Mouse (Mus musculus) embryonic fibroblast, embryonic 13.5 days (primary cell): ENCODE measurements around the gene Itsn1. TPM values are rescaled to one million over a fixed set of nuclear protein-coding genes. Genes with fewer than 3 reads are reported as not detected.
A peak's percentile ranks its signal among the peaks of the same experiment; 100 is the strongest.

Source experiments
- H3K27ac ChIP-seq: 2 replicates; pipeline ENCODE4 v1.5.1; 2012; ENCODE audit warnings: low read length, control low read depth, inconsistent platforms; ENCODE audit not compliant: insufficient read depth
- H3K4me1 ChIP-seq: 2 replicates; pipeline ENCODE4 v1.6.1; 2011; ENCODE audit warnings: low read length; ENCODE audit not compliant: control insufficient read depth, insufficient read depth
- H3K4me3 ChIP-seq: 2 replicates; pipeline ENCODE4 v1.5.1; 2011; ENCODE audit warnings: mild to moderate bottlenecking, control low read depth, low read length; ENCODE audit not compliant: insufficient read depth
- CTCF ChIP-seq: IDR thresholded peaks from 2 replicates; pipeline ENCODE4 v1.5.1; 2011; ENCODE audit warnings: mild to moderate bottlenecking, control low read depth, low read length, moderate library complexity, borderline replicate concordance; ENCODE audit not compliant: insufficient read depth
- POLR2A ChIP-seq: IDR thresholded peaks from 2 replicates; pipeline ENCODE4 v1.6.1; 2011; ENCODE audit warnings: low read depth, mild to moderate bottlenecking, control low read depth, low read length, moderate library complexity
- polyA plus RNA-seq: library from polyadenylated mRNA; stranded (reverse); fragments of >200 nt; gene quantifications from 2 replicates; pipeline ENCODE4 v1.2.4, GENCODE M21; 2011; ENCODE audit warnings: low read depth; ENCODE audit not compliant: missing spikeins, insufficient read length

Itsn1 gene
- polyA plus RNA-seq, 1 experiment, result 136 TPM

GRCm38 (mm10) chr16:91875567-91876344, 146.7 kb downstream of the Itsn1 start:
- Histone ChIP-seq H3K4me3 (no peak overlapping the region), H3K27ac (no peak overlapping the region), H3K4me1 (no peaks in the 10 kb centered on the region)
- no peak for TF ChIP-seq POLR2A
- TF ChIP-seq CTCF, result no peak

- Histone ChIP-seq H3K4me1 (no peaks in the 10 kb centered on the region), H3K4me3 (no peak overlapping the region), H3K27ac (no peak overlapping the region)
- TF ChIP-seq CTCF (no peak), POLR2A (no peak)
These were observed 147.4 kb downstream of the Itsn1 start for GRCm38 (mm10) chr16:91876457-91876856.

DNA sequence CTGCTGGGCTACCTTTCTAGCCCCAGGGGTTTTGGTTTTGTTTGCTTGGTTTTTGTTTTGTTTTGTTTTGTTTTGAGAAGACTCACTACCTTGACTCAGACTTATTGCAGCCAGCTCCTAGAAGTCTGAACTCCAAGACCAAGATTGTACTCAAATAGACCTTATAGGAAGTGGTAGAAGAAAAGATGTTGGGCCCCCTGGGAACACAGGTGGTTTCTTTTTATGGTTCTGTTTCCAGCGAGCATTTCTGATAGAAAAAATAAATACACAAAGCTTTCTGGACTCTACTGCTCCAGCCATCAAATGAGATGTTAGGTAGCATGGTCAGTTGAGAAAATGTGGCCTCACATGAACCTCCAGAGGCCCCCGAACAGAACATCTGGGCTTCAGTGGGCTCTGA, 150.0 kb downstream of the Itsn1 start:
- no peak overlapping the region for H3K27ac ChIP-seq
- H3K4me3 ChIP-seq, result no peak overlapping the region
- peaks cover 10% of the 10 kb centered on the region for H3K4me1 ChIP-seq
- TF ChIP-seq POLR2A, result no peak
- TF ChIP-seq CTCF, result no peak

- Histone ChIP-seq H3K4me1 (peaks cover 13% of the 10 kb centered on the region), H3K4me3 (no peak overlapping the region), H3K27ac (no peak overlapping the region)
- TF ChIP-seq CTCF, result no peak
- TF ChIP-seq POLR2A, result no peak
These were observed 152.0 kb downstream of the Itsn1 start for GRCm38 (mm10) chr16:91880869-91881767.

- no peak overlapping the region for H3K4me3 ChIP-seq
- H3K27ac ChIP-seq, result peak overlapping the region; percentile 43
- TF ChIP-seq POLR2A (peak; percentile 26; the same call in 1 of the 2 replicates), CTCF (no peak)
- H3K4me1 ChIP-seq, result peaks cover 13% of the 10 kb centered on the region
These were observed 153.2 kb downstream of the Itsn1 start for GRCm38 (mm10) chr16:91882168-91882859.

- TF ChIP-seq CTCF (no peak), POLR2A (no peak)
- Histone ChIP-seq H3K4me1 (peaks cover 13% of the 10 kb centered on the region), H3K4me3 (no peak overlapping the region), H3K27ac (peak overlapping the region; percentile 65)
These were observed 154.6 kb downstream of the Itsn1 start for GRCm38 (mm10) chr16:91883636-91884035.

GRCm38 (mm10) chr16:91884196-91884595, 155.1 kb downstream of the Itsn1 start:
- TF ChIP-seq POLR2A (no peak), CTCF (peak; percentile 74; the same call in 1 of the 2 replicates)
- Histone ChIP-seq H3K4me1 (peaks cover 13% of the 10 kb centered on the region), H3K27ac (no peak overlapping the region), H3K4me3 (no peak overlapping the region)

GRCm38 (mm10) chr16:91885389-91886122, 156.5 kb downstream of the Itsn1 start:
- H3K4me3 ChIP-seq, result no peak overlapping the region
- TF ChIP-seq CTCF (peak; percentile 58; the same call in 1 of the 2 replicates), POLR2A (no peak)
- H3K27ac ChIP-seq, result no peak overlapping the region
- peaks cover 13% of the 10 kb centered on the region for H3K4me1 ChIP-seq

DNA sequence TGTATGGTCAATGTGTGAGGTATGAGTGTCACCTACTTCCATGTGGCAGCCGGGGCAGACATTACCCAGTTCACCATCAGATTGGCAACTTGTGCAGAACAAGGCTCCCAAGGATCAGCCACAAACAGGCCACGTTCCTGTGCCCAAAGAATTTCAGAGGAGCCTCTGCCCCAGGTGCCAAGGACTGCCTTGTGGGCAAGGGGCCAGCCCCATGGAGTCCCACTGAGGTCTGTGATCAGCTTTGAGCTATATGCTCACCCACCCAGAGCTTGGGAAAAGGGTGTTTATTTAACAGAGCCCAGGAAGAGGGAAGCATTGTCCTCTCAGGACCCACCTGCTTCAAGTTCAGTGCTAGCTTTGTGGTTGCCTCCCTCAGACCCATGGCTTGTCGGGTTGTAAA, 159.3 kb downstream of the Itsn1 start:
- TF ChIP-seq CTCF (no peak), POLR2A (no peak)
- H3K4me1 ChIP-seq, result peaks cover 9% of the 10 kb centered on the region
- no peak overlapping the region for H3K27ac ChIP-seq
- no peak overlapping the region for H3K4me3 ChIP-seq
